Mouse (Mus musculus) mouse embryonic stem cell (cell line): ENCODE data around the gene Psmb1.
"Not testable (repeated sequence)": the region's sequence is repeated elsewhere in the genome, so short reads cannot be mapped to it uniquely, and the experiment has no call there.

ENCODE experiments used
- in situ Hi-C, 2 experiments: fragments of 300-500 bp; cut with MboI; formaldehyde crosslinking; loops; 1 replicate in 1 of 2; 3 replicates in 1 of 2; pipeline ENCODE4 v1.14.3; 2019 to 2020; ENCODE audit warnings: low sequenced_read_pairs in 2 of 2, low pct_unique_long_range_greater_than_20kb in 1 of 2, mixed read lengths in 1 of 2; ENCODE audit not compliant: unreplicated experiment in 1 of 2

Gene Psmb1

DNA sequence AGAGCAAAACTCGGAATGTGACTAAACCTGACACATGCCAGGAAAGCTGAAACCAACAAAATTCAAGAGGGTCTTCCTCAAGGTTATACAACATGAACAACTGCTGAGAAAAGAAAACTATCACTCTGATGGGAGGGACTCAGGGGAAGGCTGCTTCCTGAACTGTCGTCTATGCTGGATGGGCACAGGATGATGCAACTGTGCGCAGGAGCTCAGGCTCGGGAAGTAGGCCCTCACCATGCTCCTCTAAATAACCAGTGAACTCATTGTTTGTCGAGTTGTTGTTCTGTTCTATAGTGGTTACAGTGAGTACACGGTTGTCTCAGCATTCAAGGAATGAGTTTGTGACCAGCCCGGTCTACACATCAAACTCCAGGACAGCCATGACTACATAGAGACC lies 9.0 kb downstream of the Psmb1 start:
- in situ Hi-C loops, result no loop called here

DNA sequence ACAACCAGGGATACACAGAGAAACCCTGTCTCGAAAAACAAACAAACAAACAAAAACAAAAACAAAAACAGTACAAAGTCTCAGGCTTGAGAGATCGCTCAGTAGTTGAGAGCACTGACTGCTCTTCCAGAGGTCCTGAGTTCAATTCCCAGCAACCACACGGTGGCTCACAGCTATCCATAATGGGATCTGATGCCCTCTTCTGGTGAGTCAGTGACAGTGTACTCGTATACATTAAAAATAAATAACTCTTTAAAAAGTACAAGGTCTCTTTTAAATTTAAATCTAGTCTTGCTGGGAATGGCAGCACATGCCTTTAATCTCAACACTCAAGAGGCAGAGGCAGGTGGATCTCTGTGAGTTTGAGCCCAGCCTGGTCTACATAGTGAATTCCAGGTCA lies 26.9 kb downstream of the Psmb1 start:
- in situ Hi-C loops, result loop anchor here (25.0 kb wide), 1 partner anchor 410 kb away; no protein-coding TSS in a partner anchor

DNA sequence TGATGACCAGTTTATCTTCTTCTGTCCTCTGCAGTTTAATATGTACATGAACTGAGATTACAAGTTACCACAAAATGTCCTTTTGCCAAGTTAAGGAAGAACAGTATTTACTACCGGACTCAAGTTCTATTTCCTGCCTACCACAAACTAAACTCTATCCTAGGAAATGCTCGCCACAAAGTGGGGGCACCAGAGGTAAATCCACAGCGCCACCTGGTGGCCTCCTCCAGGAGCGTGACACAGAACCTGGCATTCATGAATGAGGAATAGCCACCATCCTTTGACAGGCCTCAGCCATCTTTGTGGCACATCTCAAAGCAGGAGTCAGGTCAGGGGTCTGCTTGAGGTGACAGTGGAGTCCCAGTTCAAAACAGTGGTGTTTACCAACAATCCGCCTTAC lies 31.9 kb downstream of the Psmb1 start:
- in situ Hi-C loops, result loop anchor here (25.0 kb wide), 1 partner anchor 405 kb away; no protein-coding TSS in a partner anchor

DNA sequence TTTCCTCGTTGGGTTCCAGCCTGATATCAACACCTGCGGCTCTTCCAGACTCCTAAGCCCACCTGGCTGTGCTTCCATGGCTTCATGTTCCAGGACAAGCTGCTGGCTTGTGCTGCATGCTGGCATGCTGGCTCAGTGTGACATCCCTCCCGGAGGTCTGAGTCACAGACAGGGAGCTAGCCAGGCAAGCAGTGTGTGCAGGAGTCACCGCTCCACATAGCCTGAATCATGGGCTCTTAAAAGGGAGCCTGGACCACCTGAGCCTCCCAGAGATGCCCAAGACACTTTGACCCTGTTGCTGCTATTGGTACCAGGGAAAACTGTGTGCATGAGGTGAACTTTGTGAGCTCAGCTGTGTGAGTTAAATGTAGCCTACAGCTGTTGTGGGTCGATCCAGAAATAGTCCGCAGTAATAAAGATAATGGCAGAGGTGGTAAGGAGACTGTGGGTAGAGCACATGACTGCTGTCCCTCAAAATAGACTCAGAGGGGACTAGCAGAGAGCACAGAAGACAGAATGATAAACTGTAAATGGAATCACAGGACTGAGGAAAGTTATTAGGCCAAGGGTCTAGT lies 37.5 kb downstream of the Psmb1 start:
- in situ Hi-C loops, result loop anchor here (25.0 kb wide), 1 partner anchor 400 kb away; no protein-coding TSS in a partner anchor

DNA sequence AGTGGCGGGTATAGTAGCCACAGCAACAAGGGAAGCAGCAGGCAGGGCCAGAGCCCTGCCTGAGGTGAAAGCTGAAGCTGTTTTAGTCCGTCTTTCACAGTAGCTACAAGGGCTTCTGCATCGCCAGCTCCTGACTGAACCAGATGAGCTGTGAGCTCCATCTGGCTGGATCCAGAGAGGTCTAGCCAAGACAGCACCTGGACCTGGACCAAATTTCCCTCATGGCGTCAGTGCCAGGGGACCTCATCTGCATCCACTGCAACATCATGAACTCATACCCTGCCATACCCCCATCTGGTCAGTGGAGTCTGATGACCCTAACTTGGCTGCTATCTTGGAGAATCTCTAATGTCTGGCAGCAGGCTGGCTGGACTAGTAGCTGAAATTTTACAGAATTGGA lies 39.8 kb downstream of the Psmb1 start:
- in situ Hi-C loops, result loop anchor here (25.0 kb wide), 1 partner anchor 397 kb away; no protein-coding TSS in a partner anchor

GRCm38 (mm10) chr17:15456595-15456994 lies 43.0 kb downstream of the Psmb1 start:
- in situ Hi-C loops, result loop anchor here (25.0 kb wide), 1 partner anchor 394 kb away; no protein-coding TSS in a partner anchor

GRCm38 (mm10) chr17:15455203-15455602 lies 44.3 kb downstream of the Psmb1 start:
- in situ Hi-C loops, result loop anchor here (25.0 kb wide), 1 partner anchor 393 kb away; no protein-coding TSS in a partner anchor

GRCm38 (mm10) chr17:15449606-15450005 lies 49.9 kb downstream of the Psmb1 start:
- in situ Hi-C loops, result loop anchor here (25.0 kb wide), 1 partner anchor 387 kb away; no protein-coding TSS in a partner anchor

DNA sequence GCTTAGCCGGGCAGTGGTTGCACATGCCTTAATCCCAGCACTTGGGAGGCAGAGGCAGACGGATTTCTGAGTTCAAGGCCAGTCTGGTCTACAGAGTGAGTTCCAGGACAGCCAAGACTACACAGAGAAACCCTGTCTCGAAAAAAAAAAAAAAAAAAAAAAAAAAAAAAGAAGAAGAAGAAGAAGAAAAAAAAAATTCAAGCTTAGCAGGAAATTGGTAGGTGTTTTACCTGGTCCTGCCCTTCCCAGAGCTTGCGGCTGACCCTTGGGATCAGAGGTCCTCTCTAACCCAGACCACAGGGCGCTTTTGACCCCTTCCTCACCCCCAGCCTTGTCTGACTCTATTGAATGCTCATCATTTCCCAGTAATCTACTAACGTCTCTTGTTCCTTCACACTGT lies 50.4 kb downstream of the Psmb1 start:
- in situ Hi-C loops, result not testable (repeated sequence)

DNA sequence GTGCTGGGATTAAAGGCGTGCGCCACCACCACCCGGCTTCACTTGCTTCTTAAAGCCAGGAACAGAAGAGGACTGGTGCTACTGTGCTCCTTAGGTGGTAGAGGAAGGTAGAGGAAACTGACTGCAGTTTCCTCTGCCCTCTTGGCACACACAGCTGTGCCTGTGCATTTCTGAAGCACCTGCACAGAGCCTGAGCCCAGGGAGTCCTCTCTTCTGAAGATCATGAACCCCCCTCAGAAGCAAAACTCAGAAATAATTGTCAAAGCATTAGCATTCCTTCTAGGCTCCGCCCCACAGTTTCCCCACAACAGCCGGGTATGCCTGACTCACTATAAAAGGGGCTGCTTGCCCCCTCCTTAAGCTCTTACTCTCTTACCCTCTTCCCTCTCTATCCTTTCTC lies 51.7 kb downstream of the Psmb1 start:
- in situ Hi-C loops, result no loop called here

DNA sequence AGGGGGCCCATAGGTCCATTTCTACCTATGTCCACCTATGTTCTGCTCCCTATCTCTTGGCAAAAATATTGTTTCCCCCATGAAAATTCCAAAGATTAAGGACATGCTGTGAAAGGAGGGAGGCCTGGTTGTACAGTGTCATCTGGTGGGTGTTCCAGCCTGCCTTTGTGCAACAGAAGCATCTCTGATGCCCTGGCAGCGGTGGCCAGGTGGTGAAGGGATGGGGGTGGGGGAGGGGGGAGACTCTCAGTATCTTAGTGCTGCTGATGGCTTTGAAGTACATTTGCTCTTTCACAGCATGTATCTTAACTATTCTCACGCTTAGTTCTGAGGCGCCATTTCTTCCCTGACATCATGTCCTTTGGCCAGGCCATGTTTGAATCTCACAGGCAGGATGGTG lies 54.1 kb downstream of the Psmb1 start:
- in situ Hi-C loops, result no loop called here

GRCm38 (mm10) chr17:15440463-15441121 lies 59.0 kb downstream of the Psmb1 start:
- in situ Hi-C loops, result no loop called here

- in situ Hi-C loops, result no loop called here
Observed at GRCm38 (mm10) chr17:15440067-15440462, 59.5 kb downstream of the Psmb1 start.

- in situ Hi-C loops, result no loop called here
Observed at GRCm38 (mm10) chr17:15434748-15435147, 64.8 kb downstream of the Psmb1 start.

- in situ Hi-C loops, result no loop called here
Observed at GRCm38 (mm10) chr17:15432036-15432435, 67.5 kb downstream of the Psmb1 start.

- in situ Hi-C loops, result no loop called here
Observed at GRCm38 (mm10) chr17:15431551-15431950, 68.0 kb downstream of the Psmb1 start.

DNA sequence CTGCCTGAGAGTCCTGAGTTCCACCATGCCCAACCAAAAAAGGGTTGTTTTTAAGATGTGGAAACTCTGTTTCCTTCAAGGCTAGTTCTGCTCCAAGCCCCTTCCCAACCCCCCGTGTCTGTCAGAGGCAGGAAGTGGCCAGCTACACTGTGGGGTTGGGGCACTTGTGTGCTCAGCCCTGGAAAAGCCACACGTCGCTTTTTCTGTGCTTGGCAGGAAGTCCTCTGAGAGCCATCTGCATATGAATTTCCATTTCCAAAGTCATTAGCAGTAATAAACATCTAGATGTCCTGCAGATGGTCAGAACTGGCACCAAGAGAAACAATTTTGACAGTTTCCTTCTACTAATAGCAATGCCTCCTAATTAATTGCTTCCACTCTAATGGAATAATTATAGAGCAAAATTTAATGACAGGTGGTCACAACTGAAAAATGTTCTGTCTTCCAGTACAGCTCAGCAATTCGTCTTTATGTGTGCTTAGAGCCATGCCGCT lies 68.5 kb downstream of the Psmb1 start:
- in situ Hi-C loops, result no loop called here

GRCm38 (mm10) chr17:15429937-15430336 lies 69.6 kb downstream of the Psmb1 start:
- in situ Hi-C loops, result no loop called here

- in situ Hi-C loops, result no loop called here
Observed at GRCm38 (mm10) chr17:15429451-15429850, 70.1 kb downstream of the Psmb1 start.

DNA sequence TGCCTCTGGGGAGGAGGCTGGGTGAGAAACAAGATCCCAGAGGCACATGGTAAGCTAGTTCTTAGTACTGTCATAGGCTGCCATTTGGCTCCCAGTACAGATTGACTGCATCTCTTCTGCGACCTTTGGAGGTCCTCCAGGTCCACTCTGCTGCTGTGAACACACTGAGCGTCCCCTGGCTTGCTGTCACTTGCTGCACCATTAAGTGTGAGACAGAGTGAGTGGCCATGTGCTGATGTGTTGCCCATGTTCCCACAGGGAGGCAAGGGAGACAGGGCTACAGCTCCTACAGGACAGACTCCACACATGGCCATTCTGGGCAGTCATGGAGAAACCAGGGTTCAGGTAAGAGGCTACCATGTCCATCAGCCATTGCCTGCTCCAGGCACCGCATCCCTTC lies 73.6 kb downstream of the Psmb1 start:
- in situ Hi-C loops, result no loop called here
